21 mouse cellular contexts compared by ENCODE assay signal in the genomic region with DNA sequence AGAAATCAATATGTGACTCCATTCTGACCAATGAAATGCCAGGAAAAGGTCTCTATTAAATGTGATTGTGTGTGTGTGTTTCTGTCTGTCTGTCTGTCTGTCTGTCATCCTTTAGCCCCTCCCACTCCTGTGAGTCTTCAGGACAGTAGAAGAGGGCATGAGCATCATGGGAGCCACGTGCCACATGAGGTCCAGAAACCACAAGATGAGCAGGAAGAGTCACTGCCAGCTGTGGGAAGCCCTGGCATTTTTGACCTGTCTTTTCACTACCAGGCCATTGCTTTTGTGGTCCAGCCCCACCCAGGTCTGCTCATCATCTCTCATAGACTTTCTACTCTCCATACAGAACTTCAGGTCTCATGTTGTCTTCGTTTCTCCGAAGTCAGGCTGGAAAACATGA. TPM values are rescaled to one million over a fixed set of nuclear protein-coding genes. Genes with fewer than 3 reads are reported as not detected.
DNase-seq lines count a peak whose midpoint lies in the region; TF ChIP-seq lines count a peak whose summit lies in the region.
"Had no signal": no experiment of that assay in that cellular context is flagged by ENCODE, and none has a peak within 500 bp of the region (broad histone marks: within the 10 kb centered on the region; RNA-seq: fewer than 3 reads in every experiment).

No protein-coding gene starts in this region.

- H3K4me2 ChIP-seq in CH12.LX (ENCODE audit: insufficient read depth, low read depth, poor library complexity, severe bottlenecking) = no peak overlapping the region
- H3K4me2 ChIP-seq: embryonic facial prominence, embryonic 13.5 days; embryonic facial prominence, embryonic 15.5 days; forebrain, embryonic 12.5 days had no signal

- dilution Hi-C loops in CH12.LX (cut with MboI; ENCODE audit: extremely low pct_ligation_motif_present, extremely low pct_unique_long_range_greater_than_20kb, low sequenced_read_pairs) = no loop called here

- no peaks in the 10 kb centered on the region for H3K27me3 ChIP-seq in CH12.LX (replicated peaks)
- H3K27me3 ChIP-seq: embryonic facial prominence, embryonic 13.5 days; embryonic facial prominence, embryonic 15.5 days; forebrain, embryonic 12.5 days had no signal

- no peaks in the 10 kb centered on the region for H3K9me3 ChIP-seq in CH12.LX (replicated peaks; ENCODE audit: low read length)
- H3K9me3 ChIP-seq: embryonic facial prominence, embryonic 13.5 days; embryonic facial prominence, embryonic 15.5 days; forebrain, embryonic 10.5 days; forebrain, embryonic 12.5 days had no signal

- TF ChIP-seq EP300 in CH12.LX (IDR thresholded peaks at IDR 0.05; ENCODE audit: low read length) = no peak

- in situ Hi-C loops in CH12.LX (cut with MboI; ENCODE audit: low pct_ligation_motif_present, low pct_unique_long_range_greater_than_20kb, low sequenced_read_pairs) = no loop called here

- no peak overlapping the region for H3K9ac ChIP-seq in CH12.LX (ENCODE audit: insufficient read depth, low read depth)
- H3K9ac ChIP-seq: embryonic facial prominence, embryonic 13.5 days; embryonic facial prominence, embryonic 15.5 days; forebrain, embryonic 12.5 days had no signal

- peak; percentile 80 for DNase-seq in heart, adult 11 months
- DNase-seq in heart, postnatal 14 days = no peak
- peak; percentile 1 for DNase-seq in heart, postnatal 4 days
- no peak for DNase-seq in heart, adult 8-10 months (ENCODE audit: low spot score)
- DNase-seq in CH12.LX (ENCODE audit: extremely low read depth) = no peak
- DNase-seq: adrenal gland, adult 2 months; adrenal gland, postnatal 10 days; adrenal gland, postnatal 25 days; B cell, adult 2 months; cerebellum, adult 11 months; cerebellum, adult 18-20 months; cerebellum, adult 8-10 months; cerebellum, adult 9-11 months; cerebellum, postnatal 14 days; cerebellum, postnatal 36 days; embryo, embryonic 11 days had no signal

- no peak for TF ChIP-seq CTCF in CH12.LX (conservative IDR thresholded peaks at IDR 0.05 in 1 of 2, IDR thresholded peaks at IDR 0.05 in 1 of 2; ENCODE audit: low read depth in 2 of 2, low read length in 2 of 2)

- H3K36me3 ChIP-seq in CH12.LX (replicated peaks in 1 of 2; ENCODE audit: control insufficient read depth in 1 of 2, insufficient read depth in 1 of 2, low read length in 1 of 2) = no peaks in the 10 kb centered on the region
- H3K36me3 ChIP-seq: embryonic facial prominence, embryonic 13.5 days; embryonic facial prominence, embryonic 15.5 days; forebrain, embryonic 10.5 days; forebrain, embryonic 12.5 days had no signal

- no peak for TF ChIP-seq POLR2A in CH12.LX (IDR thresholded peaks at IDR 0.05; ENCODE audit: low read depth, low read length)

- no peak overlapping the region for H3K27ac ChIP-seq in CH12.LX (ENCODE audit: insufficient read depth, low read depth)
- H3K27ac ChIP-seq: embryonic facial prominence, embryonic 13.5 days; embryonic facial prominence, embryonic 15.5 days; forebrain, embryonic 10.5 days; forebrain, embryonic 12.5 days had no signal

- H3K79me2 ChIP-seq in CH12.LX (replicated peaks; ENCODE audit: control insufficient read depth, extremely low read depth, insufficient read depth, poor library complexity, severe bottlenecking) = no peaks in the 10 kb centered on the region

- intact Hi-C loops in heart, postnatal 14 days (cut with DNase I) = no loop called here

- H3K4me3 ChIP-seq in CH12.LX (replicated peaks in 1 of 3; ENCODE audit: low read depth in 2 of 3, low read length in 2 of 3, poor library complexity in 1 of 3) = no peak overlapping the region
- H3K4me3 ChIP-seq: embryonic facial prominence, embryonic 13.5 days; embryonic facial prominence, embryonic 15.5 days; erythroblast, embryonic 14.5 days; forebrain, embryonic 10.5 days; forebrain, embryonic 12.5 days had no signal

- no peak for TF ChIP-seq RAD21 in CH12.LX (IDR thresholded peaks at IDR 0.05; ENCODE audit: low read depth, low read length)

- peaks cover 14 to 47% of the 10 kb centered on the region in 2 experiments for H3K4me1 ChIP-seq in CH12.LX (ENCODE audit: control insufficient read depth in 1 of 2, insufficient read depth in 2 of 2)
- H3K4me1 ChIP-seq: embryonic facial prominence, embryonic 13.5 days; embryonic facial prominence, embryonic 15.5 days had no signal

TF ChIP-seq in CH12.LX, 34 proteins besides CTCF, POLR2A, EP300 and RAD21:
- TF ChIP-seq CHD1 (IDR thresholded peaks at IDR 0.05; ENCODE audit: low read depth, low read length) = no peak
- TF ChIP-seq BHLHE40 (IDR thresholded peaks at IDR 0.05; ENCODE audit: low read depth, low read length) = peak; percentile 55

RNA-seq across cellular contexts. Expression of gene Tagap, which starts 31.7 kb away (rescaled TPM):
- 1 to 10 TPM; 2.4 to 3.1 TPM for total RNA-seq in heart, postnatal 14 days (2021)
- 1 to 10 TPM; 1.9 to 2.5 TPM for total RNA-seq in heart, postnatal 4 days (2021)
- 1 to 10 TPM; 2.1 to 3.2 (median 2.5) TPM for total RNA-seq in heart, adult 8-10 months (2022)
- total RNA-seq in CH12.LX (2012; rRNA removed) = 16.3 and 16.4 TPM in 2 replicates
- total RNA-seq in CH12.LX (2014; rRNA removed) = 18.5 and 20.9 TPM in 2 replicates
- 12.9 and 14.2 TPM in 2 replicates for polyA plus RNA-seq in CH12.LX (2012; ENCODE audit: insufficient read length, low read depth)
- polyA plus RNA-seq: erythroblast, embryonic 14.5 days had no signal

RNA-seq across cellular contexts. Expression of gene Rsph3a, which starts 51.3 kb away (rescaled TPM):
- 10 to 100 TPM; 36.1 to 38.6 TPM for total RNA-seq in heart, postnatal 14 days (2021)
- total RNA-seq in heart, postnatal 4 days (2021) = 10 to 100 TPM; 41.3 to 44.9 TPM
- 10 to 100 TPM; 26.7 to 39.6 (median 33.8) TPM for total RNA-seq in heart, adult 8-10 months (2022)
- total RNA-seq in CH12.LX (2012; rRNA removed) (15.2 and 23.7 TPM in 2 replicates), CH12.LX (2014; rRNA removed) (8.2 and 9.9 TPM in 2 replicates)
- 17.8 and 18.8 TPM in 2 replicates for polyA plus RNA-seq in CH12.LX (2012; ENCODE audit: insufficient read length, low read depth)

Comparison
In these comparisons a context has a peak if more than half of its experiments do, and no peak if none do; other contexts are left out.
1. DNase-seq: peak in heart, adult 11 months (single experiment) and heart, postnatal 4 days (single experiment); none in heart, postnatal 14 days (0 of 2), heart, adult 8-10 months (single experiment) and CH12.LX (single experiment).
2. RNA of gene Tagap, which starts 31.7 kb away (total RNA-seq): 16.3 to 20.9 TPM in CH12.LX; 2.4 to 3.1 TPM in heart, postnatal 14 days, 2.1 to 3.2 TPM in heart, adult 8-10 months and 1.9 to 2.5 TPM in heart, postnatal 4 days; every median in the first group is over 4 times any median in the second.